Mouse (Mus musculus): ENCODE data around the gene Vma21-ps. TPM values are rescaled to one million over a fixed set of nuclear protein-coding genes. Genes with fewer than 3 reads are reported as not detected.
"Not testable (repeated sequence)": the region's sequence is repeated elsewhere in the genome, so short reads cannot be mapped to it uniquely, and the experiment has no call there.

Vma21-ps gene
- not detected in 2 replicates for polyA plus RNA-seq (2014; fragmentation: Nextera tagmentation; extraction: Ambion mirVana)

DNA sequence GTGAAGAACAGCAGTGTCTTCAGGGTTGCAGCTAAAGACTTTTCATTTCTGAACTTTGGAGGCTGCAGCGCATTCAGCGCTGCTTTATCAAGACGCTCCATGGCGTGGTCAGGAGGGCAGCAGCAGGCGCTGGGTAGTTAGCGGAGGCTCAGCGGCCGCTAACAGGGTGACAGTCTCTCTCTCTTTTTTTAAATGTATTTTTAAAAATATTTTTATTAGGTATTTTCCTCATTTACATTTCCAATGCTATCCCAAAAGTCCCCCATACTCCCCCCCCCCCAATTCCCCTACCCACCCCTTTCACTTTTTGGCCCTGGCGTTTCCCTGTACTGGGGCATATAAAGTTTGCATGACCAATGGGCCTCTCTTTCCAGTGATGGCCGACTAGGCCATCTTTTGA is at the start of gene Vma21-ps:
Vma21-ps (minus strand) TSS at position 101 of the 400 bp plus-strand sequence.
- not testable (repeated sequence) for H3K9ac ChIP-seq
- WGBS = 94% methylated on average over 10 of the region's 10 CpGs

DNA sequence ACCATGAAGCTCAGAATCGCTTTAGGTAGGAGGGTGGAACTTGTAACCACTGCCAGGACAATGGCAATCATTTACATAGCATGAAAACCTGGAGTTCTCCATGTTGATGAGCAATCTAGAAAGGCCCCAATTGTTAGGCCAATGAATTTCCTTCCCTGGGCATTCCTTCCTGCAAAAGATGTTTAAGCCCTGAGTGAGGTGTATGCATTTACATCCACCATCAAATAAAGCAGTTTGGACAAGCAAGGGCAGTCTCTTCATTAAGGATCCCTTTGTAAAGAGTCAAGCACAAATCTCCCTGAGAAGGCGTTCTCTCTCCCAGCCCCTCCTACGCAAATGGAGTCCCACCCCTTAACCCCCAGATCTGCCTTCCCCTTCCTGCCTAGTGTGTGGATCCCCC is 46.0 kb upstream of the Vma21-ps start:
- H3K27ac ChIP-seq (ENCODE audit: low read depth) = no peak overlapping the region
- ATAC-seq (ENCODE audit: insufficient read depth) (no peak), DNase-seq (no peak)
- no peak for TF ChIP-seq CTCF (IDR thresholded peaks at IDR 0.05; ENCODE audit: low read depth)
- WGBS = 82% methylated on average over 3 of the region's 3 CpGs
- H3K4me2 ChIP-seq = no peak overlapping the region
- H3K27me3 ChIP-seq (ENCODE audit: insufficient read depth, low read length) = no peaks in the 10 kb centered on the region
- H3K4me3 ChIP-seq (ENCODE audit: low read depth, low read length) = no peak overlapping the region
- no peaks in the 10 kb centered on the region for H3K4me1 ChIP-seq (ENCODE audit: insufficient read depth)
- H3K9ac ChIP-seq = no peak overlapping the region
- no peaks in the 10 kb centered on the region for H3K9me3 ChIP-seq (ENCODE audit: low read depth, low read length)
- no peaks in the 10 kb centered on the region for H3K36me3 ChIP-seq (ENCODE audit: insufficient read depth)

More for the DNA sequence above, at the start of gene Vma21-ps:
- not testable (repeated sequence) for DNase-seq; H3K4me3 ChIP-seq (ENCODE audit: low read depth, low read length); ATAC-seq (ENCODE audit: insufficient read depth); H3K9me3 ChIP-seq (ENCODE audit: low read depth, low read length); H3K36me3 ChIP-seq (ENCODE audit: insufficient read depth); H3K27ac ChIP-seq (ENCODE audit: low read depth); H3K27me3 ChIP-seq (ENCODE audit: insufficient read depth, low read length); H3K4me2 ChIP-seq; H3K4me1 ChIP-seq (ENCODE audit: insufficient read depth)

DNA sequence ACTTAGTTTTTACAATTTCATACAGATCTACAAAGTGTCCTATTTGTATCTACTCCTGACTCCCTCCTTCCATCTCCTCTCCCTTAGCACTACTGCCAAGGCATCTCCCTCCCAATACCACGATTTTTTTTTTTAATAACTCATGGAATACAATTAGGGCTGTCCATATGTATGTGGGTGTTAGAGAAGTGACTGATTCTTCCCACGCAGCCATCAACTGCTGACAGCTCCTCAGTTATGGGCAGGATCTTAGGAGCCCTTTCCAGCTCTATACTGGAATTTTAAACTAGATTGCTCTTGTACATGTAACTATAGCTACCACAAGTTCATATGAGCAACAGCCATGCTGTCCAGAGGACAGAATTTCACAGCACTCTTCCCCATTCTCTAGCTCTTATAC is 33.6 kb upstream of the Vma21-ps start:
- H3K9me3 ChIP-seq (ENCODE audit: low read depth, low read length) = no peaks in the 10 kb centered on the region
- H3K4me3 ChIP-seq (ENCODE audit: low read depth, low read length) = no peak overlapping the region
- no peaks in the 10 kb centered on the region for H3K27me3 ChIP-seq (ENCODE audit: insufficient read depth, low read length)
- DNase-seq (no peak), ATAC-seq (ENCODE audit: insufficient read depth) (no peak)
- no peak overlapping the region for H3K27ac ChIP-seq (ENCODE audit: low read depth)
- no peak overlapping the region for H3K9ac ChIP-seq
- no peak overlapping the region for H3K4me2 ChIP-seq
- H3K36me3 ChIP-seq (ENCODE audit: insufficient read depth) = no peaks in the 10 kb centered on the region
- 52% methylated on average over 2 of the region's 2 CpGs for WGBS
- no peak for TF ChIP-seq CTCF (IDR thresholded peaks at IDR 0.05; ENCODE audit: low read depth)
- no peaks in the 10 kb centered on the region for H3K4me1 ChIP-seq (ENCODE audit: insufficient read depth)

DNA sequence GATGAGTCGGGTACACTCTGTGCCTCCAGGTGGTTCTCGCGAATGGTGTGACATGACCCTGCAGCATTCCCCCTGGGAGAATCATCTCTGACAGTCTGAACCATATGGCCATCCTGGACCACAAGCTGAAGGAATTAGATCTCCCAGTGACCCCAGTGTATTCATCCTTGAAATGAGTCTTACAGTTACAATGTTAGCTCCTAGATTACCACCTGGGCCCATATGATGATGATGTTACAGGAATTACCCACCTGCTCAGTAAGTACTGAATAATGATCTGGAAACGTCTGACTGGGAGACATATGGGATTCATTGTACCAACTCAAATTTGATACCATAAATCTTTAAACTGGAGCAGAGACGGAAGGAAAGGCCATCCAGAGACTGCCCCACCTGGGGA is 29.4 kb upstream of the Vma21-ps start:
- no peak for ATAC-seq (ENCODE audit: insufficient read depth)
- H3K36me3 ChIP-seq (ENCODE audit: insufficient read depth) = no peaks in the 10 kb centered on the region
- no peak for TF ChIP-seq CTCF (IDR thresholded peaks at IDR 0.05; ENCODE audit: low read depth)
- DNase-seq = no peak
- H3K9ac ChIP-seq = no peak overlapping the region
- H3K4me3 ChIP-seq (ENCODE audit: low read depth, low read length) = no peak overlapping the region
- H3K4me2 ChIP-seq = no peak overlapping the region
- WGBS = 76% methylated on average over 5 of the region's 5 CpGs
- no peaks in the 10 kb centered on the region for H3K27me3 ChIP-seq (ENCODE audit: insufficient read depth, low read length)
- no peaks in the 10 kb centered on the region for H3K4me1 ChIP-seq (ENCODE audit: insufficient read depth)
- no peak overlapping the region for H3K27ac ChIP-seq (ENCODE audit: low read depth)
- no peaks in the 10 kb centered on the region for H3K9me3 ChIP-seq (ENCODE audit: low read depth, low read length)

DNA sequence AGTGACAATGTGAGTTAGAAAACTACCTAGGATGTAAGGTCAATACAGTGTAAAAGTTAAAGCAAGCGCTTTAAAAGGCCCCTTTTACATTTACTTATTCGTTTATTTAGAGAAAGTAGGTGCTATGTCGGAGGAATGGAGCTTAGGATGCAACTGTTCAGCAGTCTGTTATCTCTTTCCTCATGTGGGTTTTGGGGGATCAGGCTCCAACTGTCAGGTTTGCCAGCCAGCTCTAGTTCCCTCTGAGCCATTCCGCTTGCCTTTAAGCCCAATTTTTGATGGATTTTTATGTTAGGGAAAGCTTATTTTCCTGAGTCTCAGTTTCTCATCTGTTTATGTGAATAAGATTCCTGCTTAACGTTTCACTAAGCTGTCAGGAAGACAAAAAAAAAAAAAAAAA is 22.3 kb upstream of the Vma21-ps start:
- WGBS = 69% methylated on average over 5 of the region's 5 CpGs
- Histone ChIP-seq H3K9ac (no peak overlapping the region), H3K36me3 (ENCODE audit: insufficient read depth) (no peaks in the 10 kb centered on the region), H3K9me3 (ENCODE audit: low read depth, low read length) (no peaks in the 10 kb centered on the region), H3K4me3 (ENCODE audit: low read depth, low read length) (no peak overlapping the region), H3K4me2 (no peak overlapping the region), H3K27ac (ENCODE audit: low read depth) (no peak overlapping the region), H3K4me1 (ENCODE audit: insufficient read depth) (no peaks in the 10 kb centered on the region), H3K27me3 (ENCODE audit: insufficient read depth, low read length) (no peaks in the 10 kb centered on the region)
- no peak for TF ChIP-seq CTCF (IDR thresholded peaks at IDR 0.05; ENCODE audit: low read depth)
- no peak for DNase-seq
- no peak for ATAC-seq (ENCODE audit: insufficient read depth)

DNA sequence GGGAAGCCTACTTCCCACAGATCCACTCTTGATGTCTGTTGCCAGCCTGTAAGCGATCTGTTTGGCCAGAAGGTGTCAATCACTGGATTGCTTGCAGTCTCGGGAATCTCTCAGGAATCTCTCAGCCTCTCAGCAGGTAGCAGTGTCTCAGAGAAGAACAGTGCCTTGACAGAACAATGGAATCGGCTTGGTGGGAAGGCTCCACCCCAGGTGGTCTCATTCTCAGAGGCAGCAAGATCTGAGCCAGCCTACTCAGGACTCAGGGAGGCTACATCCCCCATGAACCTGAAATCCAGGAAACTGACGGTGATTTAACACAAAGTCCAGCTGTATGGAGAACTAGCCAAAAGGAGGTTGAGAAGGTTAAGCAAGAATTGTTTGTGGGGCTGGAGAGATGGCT is 20.5 kb upstream of the Vma21-ps start:
- Histone ChIP-seq H3K9ac (no peak overlapping the region), H3K36me3 (ENCODE audit: insufficient read depth) (no peaks in the 10 kb centered on the region), H3K4me1 (ENCODE audit: insufficient read depth) (no peaks in the 10 kb centered on the region), H3K9me3 (ENCODE audit: low read depth, low read length) (no peaks in the 10 kb centered on the region), H3K4me2 (no peak overlapping the region), H3K27me3 (ENCODE audit: insufficient read depth, low read length) (no peaks in the 10 kb centered on the region), H3K4me3 (ENCODE audit: low read depth, low read length) (no peak overlapping the region), H3K27ac (ENCODE audit: low read depth) (no peak overlapping the region)
- TF ChIP-seq CTCF (IDR thresholded peaks at IDR 0.05; ENCODE audit: low read depth) = no peak
- peak; percentile 2 for DNase-seq
- no peak for ATAC-seq (ENCODE audit: insufficient read depth)
- 14% methylated on average over 4 of the region's 4 CpGs for WGBS

DNA sequence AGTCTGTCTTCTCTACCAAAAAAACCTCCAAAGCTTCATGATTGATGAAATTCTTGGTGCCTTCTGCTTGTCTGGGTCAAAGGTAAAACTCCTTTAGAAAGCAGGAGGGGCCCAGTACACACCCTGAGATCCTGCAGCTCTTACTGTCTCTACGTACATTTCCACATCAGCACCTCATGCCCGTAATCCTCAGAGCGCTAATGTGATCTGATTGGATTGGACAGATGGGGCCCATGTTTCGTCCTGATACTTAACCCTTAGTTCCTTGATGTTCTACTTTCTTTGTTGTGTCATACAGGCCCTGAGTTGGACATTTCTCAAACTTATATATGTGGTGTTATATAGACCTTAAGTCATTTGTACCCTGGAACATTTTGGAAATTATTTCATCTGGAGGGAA is 9.6 kb downstream of the Vma21-ps start:
- no peak for TF ChIP-seq CTCF (IDR thresholded peaks at IDR 0.05; ENCODE audit: low read depth)
- no peak overlapping the region for H3K9ac ChIP-seq
- no peaks in the 10 kb centered on the region for H3K9me3 ChIP-seq (ENCODE audit: low read depth, low read length)
- ATAC-seq (ENCODE audit: insufficient read depth) (no peak), DNase-seq (no peak)
- 87% methylated on average over 4 of the region's 4 CpGs for WGBS
- H3K27ac ChIP-seq (ENCODE audit: low read depth) = no peak overlapping the region
- H3K4me3 ChIP-seq (ENCODE audit: low read depth, low read length) = no peak overlapping the region
- no peak overlapping the region for H3K4me2 ChIP-seq
- H3K27me3 ChIP-seq (ENCODE audit: insufficient read depth, low read length) = no peaks in the 10 kb centered on the region
- peaks cover 36% of the 10 kb centered on the region for H3K36me3 ChIP-seq (ENCODE audit: insufficient read depth)
- no peaks in the 10 kb centered on the region for H3K4me1 ChIP-seq (ENCODE audit: insufficient read depth)

DNA sequence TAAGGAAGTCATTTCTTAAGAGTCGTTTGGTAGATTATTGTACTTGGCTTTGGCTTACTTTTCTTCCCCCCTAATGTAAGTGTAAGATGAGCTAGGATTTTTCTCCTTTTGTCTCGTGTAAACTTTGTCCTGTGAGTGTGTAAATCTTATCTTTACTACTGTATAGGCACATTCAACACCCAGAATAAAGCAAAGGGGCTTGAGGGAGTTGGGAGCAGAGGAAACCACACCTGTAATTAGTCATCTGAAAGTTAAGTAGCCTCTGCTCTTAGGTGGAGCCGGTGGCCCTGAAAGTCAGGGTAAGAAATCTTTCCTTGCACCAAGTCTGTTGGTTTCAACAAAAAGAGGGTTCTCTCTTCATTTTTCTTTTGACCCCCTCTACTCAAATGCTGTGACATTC is 23.6 kb downstream of the Vma21-ps start:
- Histone ChIP-seq H3K4me3 (ENCODE audit: low read depth, low read length) (no peak overlapping the region), H3K9me3 (ENCODE audit: low read depth, low read length) (no peaks in the 10 kb centered on the region), H3K27ac (ENCODE audit: low read depth) (no peak overlapping the region), H3K9ac (no peak overlapping the region), H3K27me3 (ENCODE audit: insufficient read depth, low read length) (no peaks in the 10 kb centered on the region), H3K4me1 (ENCODE audit: insufficient read depth) (no peaks in the 10 kb centered on the region), H3K4me2 (no peak overlapping the region), H3K36me3 (ENCODE audit: insufficient read depth) (peaks cover 63% of the 10 kb centered on the region)
- no peak for TF ChIP-seq CTCF (IDR thresholded peaks at IDR 0.05; ENCODE audit: low read depth)
- ATAC-seq (ENCODE audit: insufficient read depth) (no peak), DNase-seq (no peak)
- WGBS = 82% methylated on average over 3 of the region's 3 CpGs
